6 mouse cellular contexts compared by ENCODE assay signal in the genomic region with DNA sequence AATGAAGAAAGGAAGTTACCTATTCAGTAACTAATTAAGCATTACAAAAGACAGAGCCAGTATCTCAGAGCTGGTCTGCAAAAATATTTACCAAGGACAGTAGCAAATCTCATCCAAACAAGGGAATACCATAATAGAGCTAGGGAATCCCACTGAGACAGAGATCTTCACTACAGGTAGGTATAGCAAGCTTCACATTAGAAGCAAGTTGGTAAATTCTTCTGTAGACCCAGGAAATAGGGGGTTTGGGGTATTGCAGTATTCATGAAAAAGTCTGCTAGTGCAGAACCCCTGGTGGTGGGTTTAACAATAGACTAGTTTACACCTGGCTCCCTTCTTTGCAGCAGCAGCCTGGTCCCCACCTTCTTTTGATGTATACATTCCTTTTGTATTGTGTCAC. TPM values are rescaled to one million over a fixed set of nuclear protein-coding genes. Genes with fewer than 3 reads are reported as not detected.
"Had no signal": no experiment of that assay in that cellular context is flagged by ENCODE, and none has a peak within 500 bp of the region (broad histone marks: within the 10 kb centered on the region; RNA-seq: fewer than 3 reads in every experiment).

No protein-coding gene starts in this region.

RNA-seq across cellular contexts. Expression of a gene that starts 42.1 kb away (rescaled TPM):
- total RNA-seq: heart, postnatal 10 days; heart, postnatal 14 days; heart, postnatal 25 days; heart, postnatal 36 days; heart, postnatal 4 days; hematopoietic stem cell, adult 5-6 weeks had no signal
